Mouse (Mus musculus) myocyte (in vitro differentiated cells): ENCODE measurements around the gene Stxbp1. TPM values are rescaled to one million over a fixed set of nuclear protein-coding genes. Genes with fewer than 3 reads are reported as not detected.

ENCODE experiments used
- H3K27me3 ChIP-seq: one replicate; pipeline ENCODE4 v1.6.1; 2011; ENCODE audit not compliant: control insufficient read depth, insufficient read depth, insufficient read length
- H3K36me3 ChIP-seq: one replicate; pipeline ENCODE4 v1.6.1; 2011; ENCODE audit not compliant: control insufficient read depth, insufficient read depth
- H3K4me2 ChIP-seq: one replicate; pipeline ENCODE4 v1.6.1; 2011; ENCODE audit warnings: low read depth, control low read depth
- H3K4me3 ChIP-seq: one replicate; pipeline ENCODE4 v1.5.1; 2011; ENCODE audit warnings: mild to moderate bottlenecking, control low read depth, moderate library complexity
- H3K79me2 ChIP-seq: one replicate; pipeline ENCODE4 v1.6.1; 2011; ENCODE audit not compliant: control insufficient read depth, insufficient read depth
- H3ac ChIP-seq: one replicate; pipeline ENCODE4 v1.6.1; 2011; ENCODE audit not compliant: control insufficient read depth, insufficient read length
- CEBPB ChIP-seq: IDR thresholded peaks from 2 replicates; pipeline ENCODE4 v1.6.1; 2011; ENCODE audit warnings: mild to moderate bottlenecking, moderate library complexity; ENCODE audit not compliant: poor library complexity, insufficient read depth, severe bottlenecking
- E2F4 ChIP-seq: IDR thresholded peaks from one replicate; pipeline ENCODE4 v1.6.1; 2011; ENCODE audit warnings: mild to moderate bottlenecking, control low read depth, moderate library complexity; ENCODE audit not compliant: insufficient read depth
- MAX ChIP-seq: IDR thresholded peaks from one replicate; pipeline ENCODE4 v1.6.1; 2011; ENCODE audit warnings: low read depth, mild to moderate bottlenecking, control low read depth
- MYOD1 ChIP-seq, 3 experiments: IDR thresholded peaks; one replicate each; pipeline ENCODE4 v1.6.1; 2011; ENCODE audit warnings: control low read depth in 2 of 3, low read depth in 2 of 3, mild to moderate bottlenecking in 2 of 3, moderate library complexity in 1 of 3; ENCODE audit not compliant: insufficient read length in 2 of 3, control insufficient read depth in 1 of 3
- MYOG ChIP-seq, 3 experiments: IDR thresholded peaks; one replicate each; pipeline ENCODE4 v1.6.1; 2011; ENCODE audit warnings: control low read depth in 2 of 3, low read depth in 2 of 3, mild to moderate bottlenecking in 2 of 3; ENCODE audit not compliant: insufficient read length in 2 of 3, control insufficient read depth in 1 of 3, insufficient read depth in 1 of 3
- POLR2A ChIP-seq: IDR thresholded peaks from one replicate; pipeline ENCODE4 v1.6.1; 2011; ENCODE audit warnings: low read depth, mild to moderate bottlenecking, control low read depth, moderate library complexity; ENCODE audit not compliant: insufficient read length
- POLR2AphosphoS2 ChIP-seq: IDR thresholded peaks from one replicate; pipeline ENCODE4 v1.6.1; 2011; ENCODE audit warnings: low read depth, control low read depth; ENCODE audit not compliant: insufficient read length
- REST ChIP-seq: IDR thresholded peaks from one replicate; pipeline ENCODE4 v1.6.1; 2011; ENCODE audit warnings: mild to moderate bottlenecking, control low read depth, moderate library complexity; ENCODE audit not compliant: insufficient read depth, insufficient read length
- SRF ChIP-seq: IDR thresholded peaks from one replicate; pipeline ENCODE4 v1.6.1; 2011; ENCODE audit warnings: low read depth; ENCODE audit not compliant: control insufficient read depth, insufficient read length
- TCF12 ChIP-seq: IDR thresholded peaks from one replicate; pipeline ENCODE4 v1.6.1; 2011; ENCODE audit warnings: mild to moderate bottlenecking, control low read depth; ENCODE audit not compliant: poor library complexity, insufficient read depth, severe bottlenecking
- TCF3 ChIP-seq: IDR thresholded peaks from one replicate; pipeline ENCODE4 v1.6.1; 2011; ENCODE audit warnings: low read depth, control low read depth; ENCODE audit not compliant: insufficient read length
- USF1 ChIP-seq: IDR thresholded peaks from one replicate; pipeline ENCODE4 v1.6.1; 2011; ENCODE audit warnings: low read depth, mild to moderate bottlenecking, control low read depth, moderate library complexity
- polyA plus RNA-seq: library from polyadenylated mRNA; unstranded; fragments of >200 nt; fragmentation: generic; extraction: Trizol; gene quantifications from one replicate; pipeline ENCODE4 v1.2.1, GENCODE M21; 2012; ENCODE audit warnings: missing spikeins

The Stxbp1 gene
- polyA plus RNA-seq, 1 experiment, result 32.2 TPM

DNA sequence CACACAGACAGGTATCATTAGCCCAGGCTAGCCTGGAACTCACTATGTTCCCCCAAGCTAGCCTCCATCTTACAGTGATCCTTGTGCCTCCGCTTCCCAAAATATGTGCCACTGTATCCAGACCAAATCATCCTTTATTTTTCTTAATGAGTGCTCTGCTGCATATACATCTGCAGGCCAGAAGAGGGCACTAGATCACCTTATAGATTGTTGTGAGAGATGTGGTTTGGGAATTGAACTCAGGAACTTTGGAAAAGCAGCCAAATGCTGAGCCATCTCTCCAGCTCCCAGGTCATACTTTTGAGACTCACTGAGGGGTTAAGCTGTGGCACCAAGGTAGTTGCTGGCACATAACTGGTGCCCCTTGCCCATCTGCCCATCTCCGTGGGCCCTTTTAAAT lies 17.7 kb upstream of the Stxbp1 start:
- Histone ChIP-seq H3K4me2 (no peak overlapping the region), H3K27me3 (no peaks in the 10 kb centered on the region), H3K36me3 (no peaks in the 10 kb centered on the region), H3ac (no peak overlapping the region), H3K4me3 (no peak overlapping the region), H3K79me2 (no peaks in the 10 kb centered on the region)
- no peak for TF ChIP-seq MYOG (IDR thresholded peaks at IDR 0.05; ENCODE audit: control insufficient read depth in 1 of 3, insufficient read depth in 1 of 3, insufficient read length in 2 of 3, low read depth in 2 of 3)
- no peak for TF ChIP-seq USF1
- TF ChIP-seq MAX, result no peak
- TF ChIP-seq E2F4, result no peak
- TF ChIP-seq POLR2A, result no peak

DNA sequence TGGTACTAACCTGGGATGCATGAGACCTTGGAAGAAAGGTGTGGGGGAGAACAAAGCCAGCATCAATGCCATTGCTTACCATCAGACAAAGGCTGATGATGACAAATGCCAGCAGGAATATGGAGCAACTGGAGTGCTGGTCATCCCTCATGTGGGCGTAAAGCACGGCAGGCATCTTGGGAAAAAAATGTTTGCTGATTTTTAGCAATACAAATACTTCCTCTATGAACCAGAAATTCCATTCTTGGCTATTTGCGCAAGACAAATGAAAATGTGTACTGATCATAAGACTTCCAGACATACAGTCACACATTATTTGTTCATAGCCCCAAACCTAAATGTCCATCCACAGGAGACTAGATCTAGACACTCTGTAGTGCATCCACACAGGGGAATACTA lies 16.3 kb upstream of the Stxbp1 start:
- H3K36me3 ChIP-seq, result no peaks in the 10 kb centered on the region
- H3K4me3 ChIP-seq, result no peak overlapping the region
- no peaks in the 10 kb centered on the region for H3K27me3 ChIP-seq
- H3ac ChIP-seq, result no peak overlapping the region
- H3K79me2 ChIP-seq, result no peaks in the 10 kb centered on the region
- TF ChIP-seq E2F4, result no peak
- no peak for TF ChIP-seq MAX
- TF ChIP-seq SRF, result no peak
- TF ChIP-seq REST, result no peak
- TF ChIP-seq POLR2AphosphoS2, result no peak
- no peak for TF ChIP-seq MYOG (IDR thresholded peaks at IDR 0.05; ENCODE audit: control insufficient read depth in 1 of 3, insufficient read depth in 1 of 3, insufficient read length in 2 of 3, low read depth in 2 of 3)
- TF ChIP-seq USF1, result no peak
- no peak for TF ChIP-seq TCF3
- no peak overlapping the region for H3K4me2 ChIP-seq

DNA sequence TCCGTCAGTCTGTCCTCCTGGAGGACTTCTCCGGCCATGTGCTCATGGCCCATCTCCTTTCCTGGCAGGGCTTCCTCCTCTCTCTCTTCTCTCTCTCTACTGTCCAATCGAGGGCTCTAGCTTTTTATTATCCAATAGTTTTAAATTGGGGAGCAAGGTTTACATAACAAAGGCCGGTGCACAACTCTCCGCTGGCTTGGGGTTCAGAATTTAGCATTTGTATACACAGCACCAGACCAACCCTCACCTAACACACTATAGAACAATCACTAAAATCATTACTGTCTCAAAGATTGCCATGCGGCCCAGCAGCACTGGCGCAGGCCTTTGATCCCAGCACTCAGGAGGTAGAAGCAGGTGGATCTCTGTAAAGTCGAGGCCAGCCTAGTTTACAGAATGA lies 13.8 kb upstream of the Stxbp1 start:
- Histone ChIP-seq H3K79me2 (no peaks in the 10 kb centered on the region), H3ac (no peak overlapping the region), H3K4me3 (no peak overlapping the region), H3K36me3 (no peaks in the 10 kb centered on the region), H3K4me2 (no peak overlapping the region), H3K27me3 (no peaks in the 10 kb centered on the region)
- no peak for TF ChIP-seq MAX
- no peak for TF ChIP-seq CEBPB
- TF ChIP-seq POLR2A, result no peak
- no peak for TF ChIP-seq REST
- TF ChIP-seq USF1, result no peak
- no peak for TF ChIP-seq E2F4
- TF ChIP-seq MYOD1 (IDR thresholded peaks at IDR 0.05; ENCODE audit: control insufficient read depth in 1 of 3, insufficient read length in 2 of 3, low read depth in 2 of 3), result no peak
- TF ChIP-seq SRF, result no peak
- no peak for TF ChIP-seq TCF12
- no peak for TF ChIP-seq MYOG (IDR thresholded peaks at IDR 0.05; ENCODE audit: control insufficient read depth in 1 of 3, insufficient read depth in 1 of 3, insufficient read length in 2 of 3, low read depth in 2 of 3)
- no peak for TF ChIP-seq TCF3
- no peak for TF ChIP-seq POLR2AphosphoS2

DNA sequence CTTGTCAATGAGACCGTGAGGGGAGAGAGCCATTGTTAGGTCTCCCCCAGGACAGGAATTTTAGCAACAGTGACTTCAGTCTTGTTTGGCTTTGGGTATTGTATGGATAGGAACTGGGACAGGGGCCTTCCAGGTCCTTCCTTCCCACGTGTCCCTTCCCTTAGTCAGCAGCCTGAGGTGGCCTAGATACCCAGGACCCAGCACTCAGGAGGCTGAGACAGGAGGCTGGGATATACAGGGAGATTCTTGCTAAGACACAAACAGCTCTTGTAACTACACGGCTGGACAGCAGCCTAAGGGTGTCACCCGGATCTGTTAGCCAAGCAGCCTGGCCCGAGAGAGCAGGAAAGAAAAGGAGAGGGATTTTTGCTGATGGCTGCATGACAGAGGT lies 12.6 kb upstream of the Stxbp1 start:
- Histone ChIP-seq H3K4me2 (no peak overlapping the region), H3K27me3 (no peaks in the 10 kb centered on the region), H3K36me3 (no peaks in the 10 kb centered on the region), H3ac (no peak overlapping the region), H3K79me2 (no peaks in the 10 kb centered on the region), H3K4me3 (no peak overlapping the region)
- TF ChIP-seq MAX (no peak), USF1 (no peak), REST (no peak), POLR2A (no peak), TCF3 (no peak), TCF12 (no peak), CEBPB (no peak), MYOD1 (IDR thresholded peaks at IDR 0.05; ENCODE audit: control insufficient read depth in 1 of 3, insufficient read length in 2 of 3, low read depth in 2 of 3) (no peak), POLR2AphosphoS2 (no peak), E2F4 (no peak), SRF (no peak), MYOG (IDR thresholded peaks at IDR 0.05; ENCODE audit: control insufficient read depth in 1 of 3, insufficient read depth in 1 of 3, insufficient read length in 2 of 3, low read depth in 2 of 3) (no peak)

DNA sequence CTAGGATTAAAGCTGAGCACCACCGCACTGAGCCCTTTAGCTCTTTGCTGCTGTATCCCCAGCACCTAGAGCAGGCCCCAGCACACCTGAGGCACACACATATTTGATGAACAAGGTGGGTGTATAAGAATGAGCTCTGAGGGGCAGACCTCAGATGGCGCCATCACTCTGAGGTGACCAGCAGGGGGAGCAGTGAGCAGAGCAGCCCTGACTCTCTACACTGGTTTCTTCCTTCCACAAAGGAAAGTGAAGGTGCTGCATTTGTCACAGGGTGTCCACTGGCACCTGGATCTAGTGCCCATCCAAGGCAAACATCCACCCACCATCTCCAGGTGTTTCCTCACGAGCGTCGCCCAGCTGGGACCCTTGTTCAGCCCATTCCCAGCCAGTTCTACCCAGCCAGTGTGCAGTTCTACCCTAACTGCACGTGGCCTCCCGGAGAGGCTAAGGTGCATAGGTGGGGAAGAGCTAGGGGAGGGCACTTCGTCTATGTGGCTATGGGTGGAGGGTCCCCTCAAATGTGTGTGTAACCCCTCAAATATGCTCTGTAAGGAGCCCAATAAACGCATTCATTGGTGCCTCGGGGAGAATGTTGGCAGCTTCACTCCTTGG lies 12.1 kb upstream of the Stxbp1 start:
- no peaks in the 10 kb centered on the region for H3K79me2 ChIP-seq
- no peaks in the 10 kb centered on the region for H3K27me3 ChIP-seq
- TF ChIP-seq CEBPB (no peak), MYOD1 (IDR thresholded peaks at IDR 0.05; ENCODE audit: control insufficient read depth in 1 of 3, insufficient read length in 2 of 3, low read depth in 2 of 3) (no peak), POLR2A (no peak), MYOG (IDR thresholded peaks at IDR 0.05; ENCODE audit: control insufficient read depth in 1 of 3, insufficient read depth in 1 of 3, insufficient read length in 2 of 3, low read depth in 2 of 3) (no peak), TCF12 (no peak), E2F4 (no peak)
- H3K4me3 ChIP-seq, result no peak overlapping the region
- H3K36me3 ChIP-seq, result no peaks in the 10 kb centered on the region
- no peak overlapping the region for H3K4me2 ChIP-seq
- H3ac ChIP-seq, result no peak overlapping the region
